Mouse (Mus musculus): ENCODE measurements around the gene Gab2. TPM values are rescaled to one million over a fixed set of nuclear protein-coding genes. Genes with fewer than 3 reads are reported as not detected.

Gab2 gene
- polyA plus RNA-seq, 1 experiment = 33.8 TPM

- TF ChIP-seq CTCF (IDR thresholded peaks at IDR 0.05; ENCODE audit: borderline replicate concordance, extremely low read depth, insufficient read depth, insufficient read length) = no peak
- no peak for TF ChIP-seq POLR2A (IDR thresholded peaks at IDR 0.05; ENCODE audit: borderline replicate concordance, extremely low read depth, insufficient read depth, insufficient read length, poor library complexity, severe bottlenecking)
- DNase-seq (ENCODE audit: low read depth) = no peak
Observed at GRCm38 (mm10) chr7:97336678-97337077, 255.3 kb downstream of the Gab2 start.

- TF ChIP-seq CTCF (IDR thresholded peaks at IDR 0.05; ENCODE audit: borderline replicate concordance, extremely low read depth, insufficient read depth, insufficient read length) = no peak
- no peak for TF ChIP-seq POLR2A (IDR thresholded peaks at IDR 0.05; ENCODE audit: borderline replicate concordance, extremely low read depth, insufficient read depth, insufficient read length, poor library complexity, severe bottlenecking)
- no peak for DNase-seq (ENCODE audit: low read depth)
Observed at GRCm38 (mm10) chr7:97338593-97338992, 257.2 kb downstream of the Gab2 start.

- TF ChIP-seq POLR2A (IDR thresholded peaks at IDR 0.05; ENCODE audit: borderline replicate concordance, extremely low read depth, insufficient read depth, insufficient read length, poor library complexity, severe bottlenecking) (no peak), CTCF (IDR thresholded peaks at IDR 0.05; ENCODE audit: borderline replicate concordance, extremely low read depth, insufficient read depth, insufficient read length) (no peak)
- DNase-seq (ENCODE audit: low read depth) = peak; percentile 76
Observed at GRCm38 (mm10) chr7:97339623-97340022, 258.2 kb downstream of the Gab2 start.

- TF ChIP-seq CTCF (IDR thresholded peaks at IDR 0.05; ENCODE audit: borderline replicate concordance, extremely low read depth, insufficient read depth, insufficient read length) (no peak), POLR2A (IDR thresholded peaks at IDR 0.05; ENCODE audit: borderline replicate concordance, extremely low read depth, insufficient read depth, insufficient read length, poor library complexity, severe bottlenecking) (no peak)
- no peak for DNase-seq (ENCODE audit: low read depth)
Observed at GRCm38 (mm10) chr7:97340907-97341849, 259.8 kb downstream of the Gab2 start.

- TF ChIP-seq POLR2A (IDR thresholded peaks at IDR 0.05; ENCODE audit: borderline replicate concordance, extremely low read depth, insufficient read depth, insufficient read length, poor library complexity, severe bottlenecking) (no peak), CTCF (IDR thresholded peaks at IDR 0.05; ENCODE audit: borderline replicate concordance, extremely low read depth, insufficient read depth, insufficient read length) (no peak)
- no peak for DNase-seq (ENCODE audit: low read depth)
Observed at GRCm38 (mm10) chr7:97342961-97343360, 261.6 kb downstream of the Gab2 start.

GRCm38 (mm10) chr7:97344655-97345054, 263.3 kb downstream of the Gab2 start:
- DNase-seq (ENCODE audit: low read depth) = no peak
- no peak for TF ChIP-seq CTCF (IDR thresholded peaks at IDR 0.05; ENCODE audit: borderline replicate concordance, extremely low read depth, insufficient read depth, insufficient read length)
- no peak for TF ChIP-seq POLR2A (IDR thresholded peaks at IDR 0.05; ENCODE audit: borderline replicate concordance, extremely low read depth, insufficient read depth, insufficient read length, poor library complexity, severe bottlenecking)

GRCm38 (mm10) chr7:97345229-97345871, 264.0 kb downstream of the Gab2 start:
- DNase-seq (ENCODE audit: low read depth) = peak; percentile 92
- TF ChIP-seq POLR2A (IDR thresholded peaks at IDR 0.05; ENCODE audit: borderline replicate concordance, extremely low read depth, insufficient read depth, insufficient read length, poor library complexity, severe bottlenecking) = no peak
- TF ChIP-seq CTCF (IDR thresholded peaks at IDR 0.05; ENCODE audit: borderline replicate concordance, extremely low read depth, insufficient read depth, insufficient read length) = no peak

- peak; percentile 40 for DNase-seq (ENCODE audit: low read depth)
- TF ChIP-seq POLR2A (IDR thresholded peaks at IDR 0.05; ENCODE audit: borderline replicate concordance, extremely low read depth, insufficient read depth, insufficient read length, poor library complexity, severe bottlenecking) = no peak
- no peak for TF ChIP-seq CTCF (IDR thresholded peaks at IDR 0.05; ENCODE audit: borderline replicate concordance, extremely low read depth, insufficient read depth, insufficient read length)
Observed at GRCm38 (mm10) chr7:97346111-97346821, 264.9 kb downstream of the Gab2 start.

GRCm38 (mm10) chr7:97346822-97347166, 265.4 kb downstream of the Gab2 start:
- TF ChIP-seq POLR2A (IDR thresholded peaks at IDR 0.05; ENCODE audit: borderline replicate concordance, extremely low read depth, insufficient read depth, insufficient read length, poor library complexity, severe bottlenecking) (no peak), CTCF (IDR thresholded peaks at IDR 0.05; ENCODE audit: borderline replicate concordance, extremely low read depth, insufficient read depth, insufficient read length) (no peak)
- no peak for DNase-seq (ENCODE audit: low read depth)

- no peak for TF ChIP-seq POLR2A (IDR thresholded peaks at IDR 0.05; ENCODE audit: borderline replicate concordance, extremely low read depth, insufficient read depth, insufficient read length, poor library complexity, severe bottlenecking)
- no peak for DNase-seq (ENCODE audit: low read depth)
Observed at GRCm38 (mm10) chr7:97347464-97347863, 266.1 kb downstream of the Gab2 start.

GRCm38 (mm10) chr7:97348318-97348717, 266.9 kb downstream of the Gab2 start:
- no peak for DNase-seq (ENCODE audit: low read depth)
- TF ChIP-seq POLR2A (IDR thresholded peaks at IDR 0.05; ENCODE audit: borderline replicate concordance, extremely low read depth, insufficient read depth, insufficient read length, poor library complexity, severe bottlenecking) (no peak), CTCF (IDR thresholded peaks at IDR 0.05; ENCODE audit: borderline replicate concordance, extremely low read depth, insufficient read depth, insufficient read length) (no peak)
